Mouse (Mus musculus) cerebellum, adult 18-20 months (tissue): ENCODE measurements around the gene Slc35e1.

Experiments
- DNase-seq, 2 experiments: peaks; one replicate each; pipeline ENCODE4 v3.0.0; 2021

Gene Slc35e1

DNA sequence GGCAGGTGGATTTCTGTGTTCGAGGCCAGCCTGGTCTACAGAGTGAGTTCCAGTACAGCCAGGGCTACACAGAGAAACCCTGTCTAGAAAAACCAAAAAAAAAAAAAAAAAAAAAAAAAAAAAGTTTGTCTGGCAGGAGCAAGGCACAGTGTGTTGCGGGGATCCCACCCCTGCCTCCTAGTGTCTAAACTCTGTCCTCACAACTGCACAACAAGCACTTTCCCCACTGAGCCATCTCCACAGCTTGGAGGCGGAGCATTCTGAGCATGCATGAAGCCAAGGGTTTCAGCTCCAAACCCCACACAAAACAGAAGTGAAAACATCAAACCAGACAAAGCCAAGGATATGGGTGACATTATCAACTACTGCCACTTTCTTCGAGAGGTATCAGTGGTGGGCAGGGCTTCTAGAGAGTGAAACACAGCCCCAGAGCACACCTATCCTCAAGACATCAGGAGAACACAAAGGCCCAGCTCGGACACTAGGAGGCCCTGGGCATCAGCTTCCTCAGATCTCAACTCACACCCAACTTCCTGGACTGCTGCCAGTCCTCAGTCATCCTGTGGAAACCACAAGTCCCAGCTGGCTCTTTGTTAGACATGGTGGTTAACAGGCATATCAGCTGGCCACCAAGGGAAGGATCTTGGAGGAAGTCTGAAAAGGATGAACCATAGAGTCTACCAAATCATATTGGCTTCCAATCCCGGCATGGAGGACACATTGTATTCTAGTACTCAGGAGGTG is 6.8 kb downstream of the Slc35e1 start:
- DNase-seq = no peak

DNA sequence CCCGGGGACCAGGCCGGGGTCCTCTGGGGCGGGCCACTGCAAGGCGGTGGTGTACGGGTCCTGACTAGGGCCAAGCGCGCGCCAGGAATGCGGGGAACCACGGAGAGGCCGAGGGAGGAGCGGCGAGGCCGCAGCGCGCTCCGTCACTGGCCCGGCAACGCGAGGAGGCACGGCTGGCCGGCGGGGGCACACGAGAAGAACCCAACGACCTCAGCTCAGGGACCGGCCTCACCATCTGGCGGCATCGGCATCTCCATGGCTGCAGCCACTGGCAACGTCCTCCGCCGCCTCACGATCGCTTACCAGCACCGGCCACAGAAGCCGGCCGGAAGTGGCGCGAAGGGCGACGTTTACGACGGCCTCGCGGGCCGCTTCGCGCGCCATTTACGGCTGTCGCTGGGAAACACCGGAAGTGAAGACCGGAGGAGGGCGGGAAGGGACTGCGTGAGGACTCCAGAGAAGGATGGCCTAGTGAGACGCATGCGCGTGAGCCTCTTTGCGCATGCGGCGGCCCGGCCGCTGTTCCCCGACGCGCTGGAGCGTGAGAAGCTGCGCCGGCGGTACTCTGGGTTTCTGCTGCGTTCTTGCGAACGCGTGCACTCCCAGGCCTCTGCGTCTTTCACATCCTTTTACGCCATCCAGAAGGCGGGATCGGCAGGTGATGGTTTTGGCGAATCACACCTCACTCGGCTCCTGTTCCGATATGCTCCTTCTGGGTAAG is 17.4 kb downstream of the Slc35e1 start, which contains the start of gene Cherp:
Gene Cherp (minus strand): TSS at position 401 of the 721 bp plus-strand sequence.
- peak; percentile 97 for DNase-seq

DNA sequence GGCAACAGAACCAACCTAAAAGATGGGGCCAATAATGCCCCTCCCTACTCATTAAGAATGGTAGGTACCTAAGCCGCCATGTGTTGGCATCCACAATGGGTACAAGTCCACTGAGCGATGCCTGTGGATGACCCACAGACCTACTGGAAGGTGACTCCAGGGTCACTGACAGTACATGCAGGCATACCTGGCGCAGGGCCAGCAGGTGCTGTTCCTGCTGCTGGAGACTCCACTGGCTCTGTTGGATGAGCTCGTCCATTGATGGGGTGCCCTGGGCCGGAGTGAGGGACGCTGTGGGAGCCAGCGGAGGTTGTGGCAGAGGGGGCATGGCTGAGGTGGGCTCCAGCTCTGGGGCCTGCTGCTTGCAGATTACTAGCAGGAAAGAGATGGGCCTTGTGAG is 21.7 kb downstream of the Slc35e1 start:
- DNase-seq = no peak

DNA sequence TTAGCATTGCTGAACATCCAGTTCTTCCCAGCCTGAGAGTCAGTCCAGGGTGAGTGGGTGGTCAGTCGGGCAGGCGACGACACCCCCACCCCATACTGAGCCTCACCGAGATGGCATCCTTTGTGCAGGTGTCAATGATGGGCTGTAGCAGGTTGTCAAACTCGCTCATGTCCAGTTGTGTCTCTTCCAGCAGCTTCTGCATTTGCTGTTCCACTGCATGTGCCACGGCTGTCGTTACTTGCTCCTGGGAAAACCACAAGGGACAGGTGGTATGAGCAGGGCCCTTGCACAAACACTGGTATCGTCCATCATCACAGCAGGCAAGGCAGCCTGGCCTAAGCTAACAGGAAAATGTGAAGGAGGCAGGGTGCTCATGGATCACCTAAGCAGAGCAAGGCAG is 22.4 kb downstream of the Slc35e1 start:
- DNase-seq = no peak

DNA sequence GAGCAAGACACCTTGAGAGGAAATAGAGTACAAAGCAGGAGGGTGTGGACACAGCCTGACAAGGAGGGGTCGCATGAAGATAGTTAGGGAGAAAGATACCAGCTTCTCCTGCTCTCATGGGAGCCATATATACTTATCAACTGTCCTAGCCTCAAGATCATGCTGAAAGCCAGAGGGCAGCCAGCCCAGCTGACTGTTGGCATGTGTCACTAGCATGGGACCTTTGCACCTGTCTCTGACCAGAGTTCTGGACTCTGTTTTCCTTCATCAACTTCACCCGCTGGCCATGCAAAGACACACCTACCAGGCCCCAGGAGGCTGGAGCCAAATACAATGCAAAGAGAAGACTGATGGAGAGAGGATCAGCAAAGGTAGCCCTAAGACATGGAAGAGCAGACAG is 23.2 kb downstream of the Slc35e1 start:
- DNase-seq = no peak

DNA sequence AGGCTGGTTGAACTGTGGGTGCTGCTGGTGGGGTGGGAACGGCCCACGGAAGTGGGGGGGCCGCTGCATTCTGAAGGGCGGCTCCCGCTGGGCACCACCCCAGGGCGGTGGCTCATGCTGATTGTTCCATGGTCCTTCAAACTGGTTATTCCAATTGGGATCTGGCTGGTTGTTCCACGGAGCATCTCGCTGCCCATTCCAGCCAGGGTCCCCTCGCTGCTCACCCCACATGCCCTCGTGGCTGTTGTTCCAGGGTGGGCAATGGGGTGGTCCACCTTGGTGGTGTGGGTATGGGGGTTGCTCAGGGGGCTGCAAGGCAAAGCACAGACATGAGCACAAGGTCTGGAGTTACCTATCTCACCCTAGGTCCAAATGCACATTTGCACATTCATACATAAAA is 28.2 kb downstream of the Slc35e1 start:
- DNase-seq = no peak

DNA sequence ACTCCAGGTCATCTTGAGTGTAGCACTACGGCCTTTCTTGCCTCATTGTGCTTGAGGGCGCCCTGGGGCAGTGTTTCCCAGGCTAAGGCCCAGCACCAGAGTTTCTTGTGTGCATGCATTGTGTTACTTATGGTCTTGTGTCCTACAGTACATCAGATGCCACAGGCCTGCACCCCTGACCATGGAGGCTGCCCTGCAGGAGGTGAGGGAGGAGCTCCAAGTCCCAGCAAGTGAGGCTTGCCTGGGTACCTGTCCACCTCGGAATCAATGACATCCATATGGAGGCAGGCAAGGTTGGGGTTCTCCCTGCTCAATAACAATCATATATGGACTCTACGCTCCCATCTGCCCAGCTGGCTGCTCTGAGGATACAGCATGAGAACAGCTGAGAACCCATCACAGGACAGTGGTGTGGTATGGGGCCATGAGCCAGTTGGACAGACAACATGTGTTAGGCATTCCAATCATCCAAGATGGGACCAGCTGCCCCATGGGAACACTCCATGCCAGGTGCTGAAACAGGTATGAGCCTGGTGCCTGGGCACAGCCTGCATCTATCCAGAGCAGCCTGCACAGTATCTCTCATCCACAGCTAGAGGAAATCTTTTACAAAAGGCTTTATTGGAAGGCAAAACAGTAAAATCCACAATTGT is 32.4 kb downstream of the Slc35e1 start:
- no peak for DNase-seq

DNA sequence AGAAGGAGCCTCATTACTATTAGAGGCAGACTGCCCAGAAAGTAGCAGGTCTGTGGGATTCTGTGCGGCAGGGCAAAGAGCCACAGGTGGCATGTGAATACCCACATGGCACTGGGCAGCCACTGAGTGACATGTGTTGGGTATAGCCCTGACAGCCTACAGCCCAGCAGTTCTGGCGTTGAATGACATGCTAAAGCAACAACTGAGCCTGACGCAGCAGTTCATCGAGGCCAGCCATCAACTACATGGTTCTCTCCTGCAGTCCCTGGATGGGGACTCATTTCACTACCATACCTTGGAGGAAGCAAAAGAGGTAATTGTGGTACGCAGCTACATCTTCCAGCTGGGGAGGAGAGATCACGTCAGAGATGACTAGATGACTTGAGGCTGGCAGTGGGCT is 34.0 kb downstream of the Slc35e1 start:
- no peak for DNase-seq

DNA sequence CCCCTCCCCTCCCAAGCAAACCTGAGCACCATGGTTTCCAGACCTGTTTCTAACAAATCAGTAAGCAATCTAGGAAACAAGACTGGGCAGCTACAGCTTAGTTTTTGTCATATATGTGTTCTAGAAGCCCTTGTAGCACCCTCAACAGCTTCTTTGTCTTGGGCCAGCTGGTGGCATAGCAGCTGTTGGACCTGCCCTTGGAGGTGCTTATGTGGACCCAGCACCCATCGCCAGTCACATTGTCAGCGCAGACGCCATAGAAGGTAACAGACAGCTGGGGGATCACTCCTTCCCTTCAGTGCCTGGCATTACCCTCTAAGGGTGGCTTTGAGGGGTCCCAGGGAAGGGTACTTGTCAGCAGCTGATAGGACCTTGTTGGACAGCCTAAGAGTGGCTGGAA is 34.6 kb downstream of the Slc35e1 start:
- no peak for DNase-seq

DNA sequence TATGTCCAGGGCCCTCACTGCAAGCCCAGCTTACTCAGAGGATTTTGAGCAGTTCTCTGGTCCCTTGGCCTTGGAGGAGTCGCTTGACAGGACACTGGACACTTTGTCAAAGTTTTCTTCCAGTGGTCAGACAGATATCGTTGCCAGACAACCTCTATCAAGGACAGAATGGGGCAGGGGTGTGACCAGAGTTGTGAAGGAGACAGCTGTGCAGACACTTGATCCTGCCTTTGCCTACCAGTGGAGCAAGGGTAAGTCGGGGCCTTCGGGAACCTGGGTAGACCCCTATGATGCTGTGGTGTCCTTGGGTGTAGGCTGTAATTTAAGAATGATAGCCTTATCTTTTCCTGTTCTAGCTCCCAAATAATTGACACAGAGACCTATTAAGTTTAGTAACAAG is 37.1 kb downstream of the Slc35e1 start:
- no peak for DNase-seq

DNA sequence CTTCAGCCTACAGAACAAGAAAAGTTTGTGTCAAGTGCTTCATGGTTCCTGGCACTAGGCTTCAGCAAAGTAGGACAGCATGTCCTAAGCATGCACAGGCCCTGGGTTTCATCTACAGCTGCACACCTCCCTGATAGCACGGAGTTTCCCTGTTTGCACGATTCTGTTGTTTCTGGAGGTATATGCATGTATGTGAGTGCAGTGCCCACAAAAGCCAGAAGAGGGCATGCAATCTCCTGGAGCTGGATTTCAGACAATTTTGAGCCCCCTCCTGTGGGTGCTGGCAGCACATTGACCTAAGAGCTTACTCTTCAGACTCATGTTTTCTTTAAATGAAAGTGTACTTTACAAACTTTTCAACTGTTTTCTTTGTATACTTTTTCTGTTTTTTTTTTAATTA is 38.5 kb downstream of the Slc35e1 start:
- DNase-seq = no peak

DNA sequence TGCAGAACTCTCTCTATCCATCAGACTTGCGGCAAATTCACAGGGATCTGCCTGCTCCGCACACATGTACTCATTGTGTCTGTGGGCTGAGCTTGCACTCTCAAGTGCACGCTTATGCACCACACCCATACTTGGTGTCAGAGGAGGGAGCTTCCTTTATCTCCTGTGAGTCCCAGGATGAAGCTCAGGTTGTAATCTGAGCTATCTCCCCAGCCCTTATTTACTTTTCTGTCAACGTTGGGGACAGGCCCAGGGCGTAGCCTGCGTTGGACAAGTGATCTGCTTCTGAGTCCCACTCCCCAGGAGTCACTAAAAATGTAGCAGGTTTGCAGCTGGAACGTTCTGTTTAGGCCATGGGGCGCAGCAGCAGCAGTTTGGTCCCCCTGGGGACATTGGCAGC is 40.9 kb downstream of the Slc35e1 start:
- DNase-seq = no peak

DNA sequence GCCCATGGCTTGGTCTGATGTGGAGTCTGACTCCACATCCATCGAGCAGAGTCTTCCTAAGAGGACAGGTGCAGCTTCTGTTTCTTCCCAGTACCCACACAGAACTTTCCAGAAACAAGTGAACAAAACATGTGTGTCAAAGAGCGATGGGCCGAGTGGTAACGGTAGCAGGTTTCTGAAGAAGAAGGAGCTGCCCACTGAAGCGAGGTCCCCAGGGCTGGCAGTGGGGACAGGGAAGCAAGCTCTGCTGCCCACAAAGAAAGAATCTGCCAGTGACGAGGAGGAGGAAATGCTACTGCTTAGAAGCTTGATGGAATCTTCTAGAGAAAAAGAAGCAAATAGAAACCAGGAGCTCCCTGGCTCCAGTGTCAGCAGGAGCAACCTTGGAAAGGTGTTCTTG is 47.3 kb downstream of the Slc35e1 start:
- DNase-seq = no peak

DNA sequence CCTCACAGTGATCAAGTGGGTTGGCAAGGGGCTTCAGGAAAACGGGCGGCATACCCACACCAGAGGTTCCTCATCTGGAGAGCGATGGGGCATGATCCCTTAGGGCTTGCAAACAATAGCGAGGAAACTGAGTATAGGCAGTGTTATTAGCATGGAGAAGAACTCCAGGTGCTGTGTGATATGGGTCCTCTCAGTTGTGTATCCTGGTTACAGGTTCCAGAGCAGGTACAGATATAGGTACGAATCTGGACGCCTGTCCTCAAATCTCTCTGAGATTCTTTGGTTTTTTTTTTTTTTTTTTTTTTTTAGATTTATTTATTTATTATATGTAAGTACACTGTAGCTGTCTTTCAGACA is 48.4 kb downstream of the Slc35e1 start:
- no peak for DNase-seq

DNA sequence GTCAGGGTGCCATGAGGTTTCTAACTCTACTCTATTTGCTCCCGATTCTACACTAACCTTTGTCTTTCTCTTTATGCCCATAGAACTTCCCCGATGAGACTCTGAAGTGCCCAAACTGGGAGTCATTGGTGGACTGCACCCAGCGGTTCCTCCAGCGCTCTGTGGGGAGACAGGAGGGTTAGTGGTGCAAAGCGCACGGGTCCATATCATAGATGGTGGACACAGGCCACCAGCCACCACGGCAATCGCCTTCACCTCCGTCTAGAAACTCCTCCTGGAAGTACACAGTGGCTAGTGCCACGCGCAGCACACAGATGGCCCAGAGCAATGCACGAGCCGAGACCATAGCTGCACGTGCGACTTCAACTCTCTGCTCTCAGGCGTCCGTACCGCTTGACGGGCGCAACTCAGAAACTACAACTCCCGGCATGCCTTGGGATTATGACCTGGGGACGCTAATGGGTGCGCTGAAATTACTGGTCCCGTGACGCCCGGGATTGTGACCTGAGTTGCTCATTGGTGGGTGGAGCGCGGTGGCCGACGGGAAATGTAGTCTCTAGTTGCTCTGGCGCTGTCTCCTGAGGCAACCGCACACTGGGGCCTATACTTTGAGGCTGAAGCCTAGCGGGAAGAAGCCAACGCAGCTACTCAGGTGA is 48.9 kb downstream of the Slc35e1 start, which contains the start of the genes Calr3 and 1700030K09Rik:
Gene Calr3 (minus strand): TSS at position 533 of the 656 bp plus-strand sequence.
Gene 1700030K09Rik (plus strand): TSS at position 543 of the 656 bp plus-strand sequence.
- peak; percentile 98 to 100 for DNase-seq

DNA sequence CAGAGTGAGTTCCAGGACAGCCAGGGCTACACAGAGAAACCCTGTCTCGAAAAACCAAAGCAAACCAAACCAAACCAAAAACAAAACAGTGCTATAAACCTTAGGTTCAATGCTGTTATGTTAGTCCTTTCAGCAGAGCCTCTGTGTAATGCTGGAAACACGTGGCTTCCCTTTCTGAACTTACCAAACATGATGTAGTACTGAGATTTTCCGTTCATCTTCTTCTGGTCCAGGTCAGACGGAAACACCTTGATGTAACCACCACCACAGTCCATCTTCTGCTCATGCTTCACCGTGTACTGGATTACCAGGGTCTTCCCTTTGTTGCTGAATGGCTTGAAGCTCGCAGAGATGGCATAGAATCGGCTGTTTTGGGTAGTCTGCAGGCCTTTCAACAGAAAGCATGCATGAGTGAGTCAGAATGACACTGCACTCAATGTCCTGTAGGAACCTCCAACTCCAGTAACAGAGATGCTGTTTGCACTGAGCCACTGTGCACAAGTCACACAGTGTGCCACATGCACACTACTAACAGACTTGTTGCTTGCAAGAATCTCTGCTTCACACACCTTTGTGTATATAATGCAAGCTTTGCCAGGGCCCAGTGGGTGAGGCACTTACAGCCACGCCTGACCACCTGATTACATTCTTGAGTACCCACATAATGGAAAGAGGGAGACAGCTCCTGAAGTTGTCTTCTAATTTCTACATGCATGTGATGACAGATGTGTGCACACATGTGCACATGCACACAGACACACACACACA is 54.0 kb downstream of the Slc35e1 start:
- DNase-seq = no peak

DNA sequence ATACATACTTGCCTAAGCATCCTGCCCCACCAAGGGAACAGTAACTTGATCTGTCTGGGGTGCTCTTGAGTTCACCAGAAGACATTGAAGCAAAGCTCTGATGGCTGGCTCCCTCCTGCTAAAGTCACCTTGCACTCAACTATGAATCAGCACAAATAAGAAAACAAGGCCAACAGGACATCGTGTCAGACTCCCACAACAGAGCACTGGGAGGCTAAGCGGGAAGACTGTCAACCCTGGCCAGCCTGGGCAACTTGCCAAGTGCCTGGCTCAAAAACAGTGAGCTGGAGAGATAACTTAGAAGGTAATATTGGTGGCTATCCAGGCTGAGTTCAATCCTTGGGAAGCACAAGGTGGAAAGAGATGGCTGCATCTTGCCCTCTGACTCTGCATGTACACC is 57.5 kb downstream of the Slc35e1 start:
- DNase-seq = peak in 1 of 2 experiments; percentile 34
